Mouse (Mus musculus) cortical plate, adult 2 months (tissue): ENCODE measurements at regions not wholly inside any gene's neighbourhood (a gene's known extent, or its start where the extent isn't known, plus 50 kb on each side); places are given as distances from the start of the nearest gene placed in this dataset.

Experiments used
- H3K27ac ChIP-seq: fragments of 200-500 bp; 2 replicates; pipeline ENCODE4 v1.5.1; 2012; ENCODE audit warnings: low read length, control low read depth, inconsistent platforms; ENCODE audit not compliant: insufficient read depth
- H3K4me1 ChIP-seq: fragments of 200-500 bp; 2 replicates; pipeline ENCODE4 v1.6.1; 2011; ENCODE audit warnings: low read length; ENCODE audit not compliant: control insufficient read depth, insufficient read depth
- H3K4me3 ChIP-seq: fragments of 200-500 bp; 2 replicates; pipeline ENCODE4 v1.5.1; 2011; ENCODE audit warnings: mild to moderate bottlenecking, low read length, control low read depth; ENCODE audit not compliant: insufficient read depth
- CTCF ChIP-seq: fragments of 200-500 bp; IDR thresholded peaks from 2 replicates; pipeline ENCODE4 v1.5.1; 2011; ENCODE audit warnings: mild to moderate bottlenecking, control low read depth, low read length; ENCODE audit not compliant: insufficient read depth; ENCODE audit errors: extremely low read depth
- POLR2A ChIP-seq: fragments of 200-500 bp; IDR thresholded peaks from 2 replicates; pipeline ENCODE4 v1.6.1; 2011; ENCODE audit warnings: mild to moderate bottlenecking, low read length, control low read depth; ENCODE audit not compliant: insufficient read depth; ENCODE audit errors: extremely low read depth

GRCm38 (mm10) chr14:72371702-72372277 lies 119.8 kb downstream of the Gm9195 start:
- TF ChIP-seq POLR2A (no peak), CTCF (peak; percentile 89)
- Histone ChIP-seq H3K4me1 (no peaks in the 10 kb centered on the region), H3K4me3 (no peak overlapping the region), H3K27ac (no peak overlapping the region)

- H3K4me3 ChIP-seq, result no peak overlapping the region
- no peaks in the 10 kb centered on the region for H3K4me1 ChIP-seq
- H3K27ac ChIP-seq, result no peak overlapping the region
- no peak for TF ChIP-seq POLR2A
- no peak for TF ChIP-seq CTCF
Observed at GRCm38 (mm10) chr14:72360829-72361520, 130.7 kb downstream of the Gm9195 start.

GRCm38 (mm10) chr14:72360181-72360580 lies 131.5 kb downstream of the Gm9195 start:
- Histone ChIP-seq H3K4me1 (no peaks in the 10 kb centered on the region), H3K27ac (no peak overlapping the region), H3K4me3 (no peak overlapping the region)
- TF ChIP-seq POLR2A (no peak), CTCF (no peak)

- no peak overlapping the region for H3K27ac ChIP-seq
- no peaks in the 10 kb centered on the region for H3K4me1 ChIP-seq
- no peak overlapping the region for H3K4me3 ChIP-seq
- TF ChIP-seq POLR2A, result no peak
- no peak for TF ChIP-seq CTCF
Observed at GRCm38 (mm10) chr14:72357915-72358314, 133.7 kb downstream of the Gm9195 start.

GRCm38 (mm10) chr14:72342181-72342580 lies 149.5 kb downstream of the Gm9195 start:
- no peak overlapping the region for H3K4me3 ChIP-seq
- H3K27ac ChIP-seq, result no peak overlapping the region
- TF ChIP-seq POLR2A (no peak), CTCF (no peak)
- H3K4me1 ChIP-seq, result no peaks in the 10 kb centered on the region; the same call in 1 of the 2 replicates

GRCm38 (mm10) chr14:72341590-72342154 lies 150.0 kb downstream of the Gm9195 start:
- Histone ChIP-seq H3K4me1 (no peaks in the 10 kb centered on the region; the same call in 1 of the 2 replicates), H3K27ac (no peak overlapping the region), H3K4me3 (no peak overlapping the region)
- TF ChIP-seq CTCF, result no peak
- TF ChIP-seq POLR2A, result no peak

- no peaks in the 10 kb centered on the region; the same call in 1 of the 2 replicates for H3K4me1 ChIP-seq
- H3K27ac ChIP-seq, result no peak overlapping the region
- no peak for TF ChIP-seq POLR2A
- TF ChIP-seq CTCF, result no peak
- no peak overlapping the region for H3K4me3 ChIP-seq
Observed at GRCm38 (mm10) chr14:72338046-72338445, 153.6 kb downstream of the Gm9195 start.

- Histone ChIP-seq H3K27ac (no peak overlapping the region), H3K4me1 (peaks cover 1% of the 10 kb centered on the region; the same call in 1 of the 2 replicates), H3K4me3 (no peak overlapping the region)
- TF ChIP-seq CTCF, result no peak
- no peak for TF ChIP-seq POLR2A
Observed at GRCm38 (mm10) chr14:72303856-72304255, 187.8 kb downstream of the Gm9195 start.

GRCm38 (mm10) chr14:72300026-72300425 lies 191.6 kb downstream of the Gm9195 start:
- Histone ChIP-seq H3K27ac (no peak overlapping the region), H3K4me3 (no peak overlapping the region), H3K4me1 (peaks cover 1% of the 10 kb centered on the region; the same call in 1 of the 2 replicates)
- TF ChIP-seq POLR2A (no peak), CTCF (peak; percentile 54; the same call in 1 of the 2 replicates)
